Mouse (Mus musculus) embryonic facial prominence, embryonic 12.5 days (tissue): ENCODE data around the gene Cotl1. TPM values are rescaled to one million over a fixed set of nuclear protein-coding genes. Genes with fewer than 3 reads are reported as not detected.
A peak's percentile ranks its signal among the peaks of the same experiment; 100 is the strongest.

ENCODE experiments used
- ATAC-seq: fragments of 200-750 bp; cut with Nextera tagmentation; 2 replicates; pipeline ENCODE4 v1.8.0; 2017; ENCODE audit not compliant: insufficient number of reproducible peaks, insufficient read depth, low FRiP score, low TSS enrichment
- H3K27ac ChIP-seq: fragments of 300-500 bp; sonication (generic); 2 replicates; pipeline ENCODE4 v1.5.1; 2016; ENCODE audit warnings: mild to moderate bottlenecking
- H3K27me3 ChIP-seq: fragments of 300-500 bp; sonication (generic); 2 replicates; pipeline ENCODE4 v1.6.1; 2016; ENCODE audit warnings: mild to moderate bottlenecking, moderate library complexity
- H3K36me3 ChIP-seq: fragments of 300-500 bp; sonication (generic); 2 replicates; pipeline ENCODE4 v1.6.1; 2016; ENCODE audit warnings: mild to moderate bottlenecking
- H3K4me1 ChIP-seq: fragments of 300-500 bp; sonication (generic); 2 replicates; pipeline ENCODE4 v1.6.1; 2016
- H3K4me2 ChIP-seq: fragments of 300-500 bp; sonication (generic); replicated peaks from 2 replicates; pipeline ENCODE4 v1.6.1; 2016; ENCODE audit warnings: mild to moderate bottlenecking, moderate library complexity
- H3K4me3 ChIP-seq: fragments of 300-500 bp; sonication (generic); 2 replicates; pipeline ENCODE4 v1.5.1; 2016; ENCODE audit warnings: mild to moderate bottlenecking
- H3K9ac ChIP-seq: fragments of 300-500 bp; sonication (generic); 2 replicates; pipeline ENCODE4 v1.6.1; 2016; ENCODE audit warnings: mild to moderate bottlenecking, moderate library complexity
- H3K9me3 ChIP-seq: fragments of 300-500 bp; sonication (generic); 2 replicates; pipeline ENCODE4 v1.6.1; 2016; ENCODE audit warnings: mild to moderate bottlenecking, moderate library complexity
- WGBS: fragments of 180-500 bp; shearing (Covaris S2); methylation state at CpG from one replicate; pipeline ENCODE4 v1.1.7; 2016; 5-methylcytosine and 5-hydroxymethylcytosine counted together
- polyA plus RNA-seq: library from polyadenylated mRNA; unstranded; fragments of >200 nt; fragmentation: Nextera tagmentation; extraction: Ambion mirVana; gene quantifications from 2 replicates; pipeline ENCODE4 v1.2.1, GENCODE M21; 2016

Gene Cotl1
- polyA plus RNA-seq, 1 experiment from 2014 or later, result 85.9 TPM

GRCm38 (mm10) chr8:119838100-119838982, 2.0 kb downstream of the Cotl1 start:
- Histone ChIP-seq H3K4me1 (peaks cover 44% of the 10 kb centered on the region), H3K36me3 (no peaks in the 10 kb centered on the region), H3K27ac (peak overlapping the region; percentile 55; the same call in 1 of the 2 replicates), H3K4me2 (peak overlapping the region; percentile 89), H3K9ac (no peak overlapping the region), H3K9me3 (no peaks in the 10 kb centered on the region), H3K4me3 (peak overlapping the region; percentile 62), H3K27me3 (0 out of 2 replicates have a peak, but pooled peaks cover 4% of the 10 kb centered on the region)
- ATAC-seq, result no peak
- 69% methylated on average over 19 of the region's 19 CpGs for WGBS

GRCm38 (mm10) chr8:119837553-119838071, 2.7 kb downstream of the Cotl1 start:
- peaks cover 52% of the 10 kb centered on the region for H3K4me1 ChIP-seq
- 0 out of 2 replicates have a peak, but pooled peaks cover 4% of the 10 kb centered on the region for H3K27me3 ChIP-seq
- H3K4me2 ChIP-seq, result peak overlapping the region; percentile 28
- H3K9ac ChIP-seq, result peak overlapping the region; percentile 33; the same call in 1 of the 2 replicates
- WGBS, result 42% methylated on average over 10 of the region's 10 CpGs
- no peak for ATAC-seq
- no peaks in the 10 kb centered on the region for H3K36me3 ChIP-seq
- no peaks in the 10 kb centered on the region for H3K9me3 ChIP-seq
- no peak overlapping the region; the same call in 1 of the 2 replicates for H3K4me3 ChIP-seq
- H3K27ac ChIP-seq, result peak overlapping the region; percentile 55

DNA sequence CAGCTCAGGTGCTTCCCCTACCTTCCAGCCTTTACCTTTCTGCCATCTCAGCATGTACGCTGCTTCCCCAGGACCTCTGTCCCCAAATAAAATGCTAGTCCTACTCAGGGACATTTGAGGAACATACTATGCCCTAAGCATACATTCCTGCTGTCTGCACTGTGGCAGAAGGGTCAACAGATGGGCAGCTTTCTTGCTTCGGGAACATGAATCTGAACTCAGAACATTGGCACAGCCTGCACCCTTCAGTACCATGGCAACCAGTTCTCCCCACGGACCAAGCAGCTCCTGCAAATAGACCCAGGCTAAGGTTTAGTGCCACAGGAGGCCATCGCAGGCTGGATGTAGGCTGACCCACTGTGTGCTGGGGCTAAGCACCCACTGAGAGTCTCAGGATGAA, 3.5 kb downstream of the Cotl1 start:
- Histone ChIP-seq H3K4me2 (no peak overlapping the region), H3K4me3 (no peak overlapping the region), H3K36me3 (no peaks in the 10 kb centered on the region), H3K27me3 (0 out of 2 replicates have a peak, but pooled peaks cover 4% of the 10 kb centered on the region), H3K9me3 (no peaks in the 10 kb centered on the region), H3K27ac (no peak overlapping the region), H3K4me1 (peaks cover 60% of the 10 kb centered on the region), H3K9ac (no peak overlapping the region)
- 81% methylated on average over 4 of the region's 4 CpGs for WGBS
- no peak for ATAC-seq

- no peak for ATAC-seq
- 89% methylated on average over 5 of the region's 5 CpGs for WGBS
- Histone ChIP-seq H3K9ac (no peak overlapping the region), H3K4me1 (peaks cover 68% of the 10 kb centered on the region), H3K4me2 (no peak overlapping the region), H3K9me3 (no peaks in the 10 kb centered on the region), H3K4me3 (no peak overlapping the region), H3K27ac (no peak overlapping the region), H3K27me3 (0 out of 2 replicates have a peak, but pooled peaks cover 4% of the 10 kb centered on the region), H3K36me3 (no peaks in the 10 kb centered on the region)
Observed at GRCm38 (mm10) chr8:119835270-119835669, 5.1 kb downstream of the Cotl1 start.

DNA sequence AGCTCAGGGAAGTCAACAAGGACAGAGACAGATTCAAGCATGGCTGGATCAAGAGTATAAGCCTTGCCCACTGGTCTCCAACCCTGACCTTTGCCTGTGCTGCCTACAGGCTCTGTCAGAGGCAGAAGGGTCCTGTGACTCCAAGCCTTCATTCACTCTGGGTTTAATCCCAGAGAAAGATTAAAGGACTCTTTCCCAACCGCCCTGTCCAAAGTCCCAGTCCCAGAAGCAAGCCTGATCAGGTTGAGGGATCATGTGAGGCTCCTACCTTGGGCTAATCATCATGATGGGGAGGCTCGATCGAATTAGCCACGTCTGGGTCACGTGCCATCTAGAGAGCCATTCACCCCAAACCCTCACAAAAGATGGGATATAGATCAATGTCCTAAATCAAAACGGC, 5.7 kb downstream of the Cotl1 start:
- Histone ChIP-seq H3K27ac (no peak overlapping the region), H3K9me3 (no peaks in the 10 kb centered on the region), H3K4me3 (no peak overlapping the region), H3K4me1 (peaks cover 73% of the 10 kb centered on the region), H3K4me2 (no peak overlapping the region), H3K27me3 (0 out of 2 replicates have a peak, but pooled peaks cover 1% of the 10 kb centered on the region), H3K36me3 (no peaks in the 10 kb centered on the region), H3K9ac (no peak overlapping the region)
- 86% methylated on average over 6 of the region's 6 CpGs for WGBS
- ATAC-seq, result no peak

GRCm38 (mm10) chr8:119832931-119833330, 7.4 kb downstream of the Cotl1 start:
- Histone ChIP-seq H3K9ac (no peak overlapping the region), H3K9me3 (no peaks in the 10 kb centered on the region), H3K4me3 (no peak overlapping the region), H3K27ac (peak overlapping the region; percentile 42; the same call in 1 of the 2 replicates), H3K27me3 (no peaks in the 10 kb centered on the region), H3K4me2 (no peak overlapping the region), H3K36me3 (no peaks in the 10 kb centered on the region), H3K4me1 (peaks cover 75% of the 10 kb centered on the region)
- 22% methylated on average over 5 of the region's 5 CpGs for WGBS
- ATAC-seq, result no peak

- no peak overlapping the region for H3K9ac ChIP-seq
- H3K4me3 ChIP-seq, result no peak overlapping the region
- no peaks in the 10 kb centered on the region for H3K27me3 ChIP-seq
- WGBS, result 63% methylated on average over 7 of the region's 7 CpGs
- peak overlapping the region; percentile 29; the same call in 1 of the 2 replicates for H3K4me2 ChIP-seq
- no peak for ATAC-seq
- peaks cover 69% of the 10 kb centered on the region for H3K4me1 ChIP-seq
- no peaks in the 10 kb centered on the region for H3K9me3 ChIP-seq
- no peaks in the 10 kb centered on the region for H3K36me3 ChIP-seq
- H3K27ac ChIP-seq, result peak overlapping the region; percentile 69
Observed at GRCm38 (mm10) chr8:119832101-119832617, 8.2 kb downstream of the Cotl1 start.

DNA sequence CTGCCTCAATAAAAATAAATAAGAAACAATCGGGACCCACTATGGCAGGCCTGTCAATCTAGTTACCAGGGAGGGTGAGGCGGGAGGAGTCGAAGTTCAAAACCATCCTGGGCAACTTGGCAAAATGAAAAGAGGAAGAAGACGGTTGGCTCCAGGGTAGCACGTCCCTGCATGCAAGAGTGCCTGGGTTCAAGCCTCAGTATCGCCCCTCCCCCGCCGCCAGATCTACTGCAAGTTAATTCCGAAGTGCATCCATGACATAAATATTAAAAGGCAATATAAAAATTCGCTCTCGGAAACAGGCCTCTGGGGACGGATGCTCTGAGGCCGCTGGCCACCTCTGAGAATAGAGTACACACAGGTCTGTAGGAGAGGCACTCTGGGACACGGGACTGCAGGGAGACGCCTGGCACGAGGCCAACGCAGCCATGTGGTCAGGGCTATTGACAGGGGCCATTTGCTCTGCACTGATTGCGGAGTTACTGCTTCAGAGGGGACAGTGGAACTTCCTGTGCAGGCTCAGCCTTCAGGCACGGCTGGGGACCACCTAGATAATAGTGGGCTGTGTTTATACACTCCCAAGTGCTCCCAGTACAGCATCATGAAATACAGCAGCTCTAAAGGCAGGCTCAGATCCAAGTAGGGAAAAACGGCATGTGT, 8.9 kb downstream of the Cotl1 start:
- H3K27ac ChIP-seq, result peak overlapping the region; percentile 69
- peaks cover 62% of the 10 kb centered on the region for H3K4me1 ChIP-seq
- H3K27me3 ChIP-seq, result no peaks in the 10 kb centered on the region
- H3K4me3 ChIP-seq, result no peak overlapping the region
- H3K9ac ChIP-seq, result no peak overlapping the region
- H3K9me3 ChIP-seq, result no peaks in the 10 kb centered on the region
- H3K4me2 ChIP-seq, result peak overlapping the region; percentile 29
- WGBS, result 38% methylated on average over 20 of the region's 20 CpGs
- peak; percentile 35; the same call in 1 of the 2 replicates for ATAC-seq
- H3K36me3 ChIP-seq, result no peaks in the 10 kb centered on the region

- Histone ChIP-seq H3K27me3 (no peaks in the 10 kb centered on the region), H3K4me3 (no peak overlapping the region), H3K27ac (no peak overlapping the region), H3K36me3 (no peaks in the 10 kb centered on the region), H3K4me2 (no peak overlapping the region), H3K9me3 (no peaks in the 10 kb centered on the region), H3K4me1 (peaks cover 61% of the 10 kb centered on the region), H3K9ac (no peak overlapping the region)
- WGBS, result 60% methylated on average over 7 of the region's 7 CpGs
- no peak for ATAC-seq
Observed at GRCm38 (mm10) chr8:119830589-119830988, 9.8 kb downstream of the Cotl1 start.

GRCm38 (mm10) chr8:119829870-119830580, 10.3 kb downstream of the Cotl1 start:
- WGBS, result 31% methylated on average over 16 of the region's 16 CpGs
- H3K4me3 ChIP-seq, result no peak overlapping the region
- H3K27me3 ChIP-seq, result no peaks in the 10 kb centered on the region
- no peaks in the 10 kb centered on the region for H3K36me3 ChIP-seq
- 0 out of 2 replicates have a peak overlapping the region, but pooled peaks have one; percentile 19 for H3K9ac ChIP-seq
- ATAC-seq, result no peak
- no peaks in the 10 kb centered on the region for H3K9me3 ChIP-seq
- H3K27ac ChIP-seq, result peak overlapping the region; percentile 43; the same call in 1 of the 2 replicates
- no peak overlapping the region for H3K4me2 ChIP-seq
- H3K4me1 ChIP-seq, result peaks cover 63% of the 10 kb centered on the region

- 72% methylated on average over 13 of the region's 13 CpGs for WGBS
- Histone ChIP-seq H3K27me3 (no peaks in the 10 kb centered on the region), H3K27ac (no peak overlapping the region), H3K4me2 (no peak overlapping the region), H3K9ac (no peak overlapping the region), H3K9me3 (no peaks in the 10 kb centered on the region), H3K4me3 (no peak overlapping the region), H3K4me1 (peaks cover 68% of the 10 kb centered on the region), H3K36me3 (no peaks in the 10 kb centered on the region)
- ATAC-seq, result no peak
Observed at GRCm38 (mm10) chr8:119829420-119829819, 10.9 kb downstream of the Cotl1 start.
